Mouse (Mus musculus): ENCODE results near the gene Prim1. TPM values are rescaled to one million over a fixed set of nuclear protein-coding genes. Genes with fewer than 3 reads are reported as not detected.
A peak's percentile ranks its signal among the peaks of the same experiment; 100 is the strongest.
"Not testable (repeated sequence)": the region's sequence is repeated elsewhere in the genome, so short reads cannot be mapped to it uniquely, and the experiment has no call there.

The Prim1 gene
- polyA plus RNA-seq, 1 experiment, result 2.3 TPM

- no peak for TF ChIP-seq POLR2A (IDR thresholded peaks at IDR 0.05; ENCODE audit: borderline replicate concordance, extremely low read depth, low read depth, low read length)
- no peak for TF ChIP-seq CTCF (IDR thresholded peaks at IDR 0.05; ENCODE audit: insufficient read depth, low read length)
- Histone ChIP-seq H3K4me3 (replicated peaks; ENCODE audit: extremely low read depth, low read depth, low read length) (no peak overlapping the region), H3K4me1 (ENCODE audit: control insufficient read depth, insufficient read depth, low read length) (peaks cover 2% of the 10 kb centered on the region; the same call in 1 of the 2 replicates)
- 95% methylated on average over 2 of the region's 2 CpGs for WGBS
- DNase-seq, result no peak
Observed at GRCm38 (mm10) chr10:128049741-128050140, 34.8 kb downstream of the Prim1 start.

DNA sequence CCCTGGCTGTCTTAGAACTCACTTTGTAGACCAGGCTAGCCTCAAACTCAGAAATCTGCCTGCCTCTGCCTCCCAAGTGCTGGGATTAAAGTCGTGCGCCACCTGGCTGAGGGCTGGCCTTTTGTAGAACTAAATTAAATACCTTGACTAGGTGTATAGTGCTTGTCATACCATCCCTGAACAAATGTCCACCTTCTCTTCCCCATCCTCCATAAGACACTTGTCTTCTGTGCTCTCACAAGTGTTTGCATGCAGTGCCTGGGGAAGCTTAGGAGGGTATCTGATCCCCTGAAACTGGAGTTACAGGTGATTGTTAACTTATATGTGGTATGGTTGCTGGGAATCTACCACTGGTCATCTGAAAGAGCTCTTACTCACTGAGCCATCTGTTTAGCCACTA is 35.4 kb downstream of the Prim1 start:
- no peaks in the 10 kb centered on the region for H3K4me1 ChIP-seq (ENCODE audit: control insufficient read depth, insufficient read depth, low read length)
- no peak for DNase-seq
- no peak for TF ChIP-seq POLR2A (IDR thresholded peaks at IDR 0.05; ENCODE audit: borderline replicate concordance, extremely low read depth, low read depth, low read length)
- TF ChIP-seq CTCF (IDR thresholded peaks at IDR 0.05; ENCODE audit: insufficient read depth, low read length), result no peak
- 87% methylated on average over 2 of the region's 2 CpGs for WGBS
- no peak overlapping the region for H3K4me3 ChIP-seq (replicated peaks; ENCODE audit: extremely low read depth, low read depth, low read length)

DNA sequence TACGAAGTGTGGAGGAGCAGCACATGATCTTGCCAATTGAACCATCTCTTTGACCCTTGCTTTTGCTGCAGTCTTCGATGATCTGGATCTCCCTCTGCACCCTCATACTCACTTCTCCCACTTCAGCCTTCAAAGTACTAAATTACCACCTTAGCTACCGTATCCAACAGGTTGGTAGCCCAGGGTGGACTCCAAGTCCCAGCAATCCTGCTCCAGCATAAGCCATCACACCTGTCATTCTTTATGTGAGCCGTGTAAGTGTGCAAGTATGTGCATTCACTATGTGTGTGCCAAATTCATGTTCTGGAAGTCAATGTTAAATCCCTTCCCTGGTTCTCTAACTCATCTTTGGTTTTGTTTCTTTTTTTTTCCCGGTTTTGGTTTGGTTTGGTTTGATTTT is 36.6 kb downstream of the Prim1 start:
- TF ChIP-seq CTCF (IDR thresholded peaks at IDR 0.05; ENCODE audit: insufficient read depth, low read length) (no peak), POLR2A (IDR thresholded peaks at IDR 0.05; ENCODE audit: borderline replicate concordance, extremely low read depth, low read depth, low read length) (no peak)
- no peak for DNase-seq
- H3K4me1 ChIP-seq (ENCODE audit: control insufficient read depth, insufficient read depth, low read length), result no peaks in the 10 kb centered on the region
- no peak overlapping the region for H3K4me3 ChIP-seq (replicated peaks; ENCODE audit: extremely low read depth, low read depth, low read length)
- WGBS, result 96% methylated on average over 5 of the region's 5 CpGs

DNA sequence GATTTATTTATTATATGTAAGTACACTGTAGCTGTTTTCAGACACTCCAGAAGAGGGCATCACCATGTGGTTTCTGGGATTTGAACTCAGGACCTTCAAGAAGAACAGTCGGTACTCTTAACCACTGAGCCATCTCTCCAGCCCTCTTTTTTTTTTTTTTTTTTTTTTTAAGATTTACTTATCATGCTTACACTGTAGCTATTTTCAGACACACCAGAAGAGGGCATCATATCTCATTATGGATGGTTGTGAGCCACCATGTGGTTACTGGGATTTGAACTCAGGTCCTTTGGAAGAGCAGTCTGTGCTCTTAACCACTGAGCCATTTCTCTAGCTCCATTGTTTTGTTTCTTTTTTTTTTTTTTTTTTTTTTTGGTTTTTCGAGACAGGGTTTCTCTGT is 37.2 kb downstream of the Prim1 start:
- not testable (repeated sequence) for DNase-seq; H3K4me1 ChIP-seq (ENCODE audit: control insufficient read depth, insufficient read depth, low read length); H3K4me3 ChIP-seq (replicated peaks; ENCODE audit: extremely low read depth, low read depth, low read length)
- 87% methylated on average over 1 of the region's 2 CpGs for WGBS

- DNase-seq, result no peak
- H3K4me1 ChIP-seq (ENCODE audit: control insufficient read depth, insufficient read depth, low read length), result peaks cover 3% of the 10 kb centered on the region
- WGBS, result 95% methylated on average over 8 of the region's 8 CpGs
- TF ChIP-seq POLR2A (IDR thresholded peaks at IDR 0.05; ENCODE audit: borderline replicate concordance, extremely low read depth, low read depth, low read length) (no peak), CTCF (IDR thresholded peaks at IDR 0.05; ENCODE audit: insufficient read depth, low read length) (no peak)
- H3K4me3 ChIP-seq (replicated peaks; ENCODE audit: extremely low read depth, low read depth, low read length), result no peak overlapping the region
Observed at GRCm38 (mm10) chr10:128053001-128053400, 38.0 kb downstream of the Prim1 start.

DNA sequence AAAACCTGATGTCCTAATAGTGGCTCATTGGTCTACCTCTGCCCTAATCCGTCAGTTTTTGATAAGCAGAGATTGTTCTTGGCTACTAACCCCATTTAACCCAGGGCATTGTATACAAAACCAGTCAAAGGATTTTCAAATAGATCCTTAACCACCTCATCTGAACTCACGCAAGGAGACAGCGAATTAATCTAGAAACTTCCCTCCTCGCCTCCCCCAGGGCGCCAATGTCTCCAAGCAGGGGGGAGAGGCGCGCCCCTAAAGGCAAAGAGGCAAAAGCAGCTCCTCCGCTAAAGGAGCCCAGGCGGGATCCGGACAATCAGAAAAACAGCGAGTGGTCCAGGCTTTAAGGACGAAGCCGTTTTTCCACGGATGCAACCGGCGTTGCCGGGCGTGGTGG is 43.2 kb downstream of the Prim1 start:
- Histone ChIP-seq H3K4me3 (replicated peaks; ENCODE audit: extremely low read depth, low read depth, low read length) (peak overlapping the region; percentile 95), H3K4me1 (ENCODE audit: control insufficient read depth, insufficient read depth, low read length) (peaks cover 12% of the 10 kb centered on the region)
- TF ChIP-seq POLR2A (IDR thresholded peaks at IDR 0.05; ENCODE audit: borderline replicate concordance, extremely low read depth, low read depth, low read length) (no peak), CTCF (IDR thresholded peaks at IDR 0.05; ENCODE audit: insufficient read depth, low read length) (no peak)
- WGBS, result under 1% methylated on average over 18 of the region's 18 CpGs
- DNase-seq, result no peak

DNA sequence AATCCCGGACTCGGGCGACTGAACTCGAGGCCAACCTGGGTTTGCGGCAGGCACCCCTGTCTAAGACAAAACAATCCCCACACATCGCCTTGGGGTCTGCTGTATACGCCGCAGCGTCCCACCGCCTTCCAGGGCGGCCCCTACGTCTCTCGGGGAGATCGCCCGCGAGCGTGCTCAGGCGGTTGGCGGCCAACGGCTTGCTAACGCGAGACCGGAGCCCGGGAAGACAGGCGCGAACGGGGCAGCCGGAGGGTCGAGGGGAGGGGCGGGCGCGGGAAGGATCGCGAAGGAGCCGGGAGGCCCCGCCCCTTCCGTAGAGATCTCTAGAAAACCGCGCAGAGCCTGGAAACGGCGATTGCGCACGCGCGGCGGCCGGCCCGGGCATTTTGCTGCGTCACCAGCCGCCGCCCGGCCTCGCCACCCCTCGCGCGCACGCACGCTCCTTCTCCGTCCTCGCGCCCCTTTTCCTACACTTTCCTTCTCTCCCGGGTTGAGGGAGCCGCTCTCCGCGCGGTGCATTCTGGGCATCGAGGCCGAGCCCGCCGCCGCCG is 43.7 kb downstream of the Prim1 start, which contains the start of gene Ptges3:
TSS of gene Ptges3 (plus strand) at position 354 of the 551 bp plus-strand sequence.
- under 1% methylated on average over 72 of the region's 72 CpGs for WGBS
- peak; percentile 94 for DNase-seq
- Histone ChIP-seq H3K4me1 (ENCODE audit: control insufficient read depth, insufficient read depth, low read length) (peaks cover 12% of the 10 kb centered on the region), H3K4me3 (replicated peaks; ENCODE audit: extremely low read depth, low read depth, low read length) (peak within 1 kb of the TSS; percentile 95)
- TF ChIP-seq CTCF (IDR thresholded peaks at IDR 0.05; ENCODE audit: insufficient read depth, low read length) (no peak), POLR2A (IDR thresholded peaks at IDR 0.05; ENCODE audit: borderline replicate concordance, extremely low read depth, low read depth, low read length) (peak; percentile 69; the same call in 1 of the 2 replicates)

DNA sequence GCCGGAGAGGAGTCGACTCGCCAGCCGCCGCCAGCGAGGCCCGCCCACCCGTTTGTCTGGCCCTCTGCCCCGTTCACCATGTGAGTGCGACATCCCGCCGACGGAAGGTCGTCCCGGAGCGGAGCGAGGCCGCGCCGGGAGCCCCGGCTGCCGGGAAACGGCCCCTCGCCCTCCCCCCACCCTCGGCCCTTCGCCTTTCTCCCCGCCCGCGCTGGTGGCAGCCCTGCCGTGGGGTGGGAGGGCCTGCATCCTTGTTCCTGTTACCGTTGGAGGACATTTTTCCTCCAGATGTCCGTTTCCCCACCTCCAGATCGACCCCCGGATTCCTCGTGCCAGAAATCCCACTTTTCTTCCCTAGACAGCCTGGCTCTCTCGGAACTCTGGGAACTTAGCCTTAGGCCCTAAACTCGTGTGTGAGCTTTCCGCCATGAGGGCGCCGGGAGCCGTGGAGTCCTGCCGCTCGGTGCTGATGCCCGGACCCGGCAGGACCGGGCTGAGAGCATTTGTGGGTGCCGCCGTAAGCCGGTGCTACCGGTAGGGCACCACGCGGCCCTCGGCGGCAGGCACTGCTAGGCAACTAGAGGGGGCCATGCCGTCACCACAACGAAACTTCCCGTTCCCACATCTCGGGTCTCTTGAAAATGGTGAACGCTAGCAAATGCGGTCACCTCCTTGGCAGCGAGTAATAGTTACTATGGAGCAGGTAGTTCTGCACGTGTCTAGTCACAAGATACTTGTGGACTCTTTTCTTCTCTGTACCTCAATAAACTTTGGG is 44.4 kb downstream of the Prim1 start:
- DNase-seq, result peak; percentile 56
- WGBS, result under 1% methylated on average over 62 of the region's 62 CpGs
- Histone ChIP-seq H3K4me1 (ENCODE audit: control insufficient read depth, insufficient read depth, low read length) (peaks cover 12% of the 10 kb centered on the region), H3K4me3 (replicated peaks; ENCODE audit: extremely low read depth, low read depth, low read length) (peak overlapping the region; percentile 90)
- TF ChIP-seq CTCF (IDR thresholded peaks at IDR 0.05; ENCODE audit: insufficient read depth, low read length), result no peak
- no peak for TF ChIP-seq POLR2A (IDR thresholded peaks at IDR 0.05; ENCODE audit: borderline replicate concordance, extremely low read depth, low read depth, low read length)

DNA sequence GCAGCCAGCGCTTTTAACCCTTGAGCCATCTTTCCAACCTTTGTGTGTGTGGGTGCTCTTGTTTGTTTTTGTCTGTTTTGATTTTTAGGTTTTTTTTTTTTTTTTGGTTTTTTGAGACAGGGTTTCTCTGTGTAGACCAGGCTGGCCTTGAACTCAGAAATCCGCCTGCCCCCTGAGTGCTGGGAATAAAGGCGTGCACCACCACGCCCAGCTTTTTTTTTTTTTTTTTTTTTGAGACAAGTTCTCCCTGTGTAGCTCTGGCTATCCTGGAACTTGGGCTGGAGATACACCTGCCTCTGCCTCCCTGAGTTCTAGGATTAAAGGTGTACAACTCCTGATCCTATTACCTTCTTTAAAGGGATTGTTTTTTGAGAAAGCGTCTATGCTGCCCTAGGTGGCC is 46.1 kb downstream of the Prim1 start:
- no peak for TF ChIP-seq CTCF (IDR thresholded peaks at IDR 0.05; ENCODE audit: insufficient read depth, low read length)
- no peak for DNase-seq
- H3K4me1 ChIP-seq (ENCODE audit: control insufficient read depth, insufficient read depth, low read length), result peaks cover 16% of the 10 kb centered on the region
- WGBS, result 66% methylated on average over 5 of the region's 5 CpGs
- H3K4me3 ChIP-seq (replicated peaks; ENCODE audit: extremely low read depth, low read depth, low read length), result no peak overlapping the region
